Mouse (Mus musculus) bone marrow macrophage, adult 2 months (primary cell): Measurements from ENCODE around the gene 1110008L16Rik.

ENCODE experiments used
- CTCF ChIP-seq: IDR thresholded peaks from 2 replicates; pipeline ENCODE4 v1.5.1; 2012; ENCODE audit warnings: low read depth, mild to moderate bottlenecking, low read length, moderate library complexity
- POLR2A ChIP-seq: IDR thresholded peaks from 2 replicates; pipeline ENCODE4 v1.6.1; 2012; ENCODE audit warnings: mild to moderate bottlenecking, low read depth, low read length, borderline replicate concordance

GRCm38 (mm10) chr12:55365083-55365482 lies 65.7 kb downstream of the 1110008L16Rik start:
- TF ChIP-seq CTCF: no peak
- no peak for TF ChIP-seq POLR2A
